Mouse (Mus musculus) kidney, postnatal 0 days (tissue): Measurements from ENCODE around the gene Pi4ka. TPM values are rescaled to one million over a fixed set of nuclear protein-coding genes. Genes with fewer than 3 reads are reported as not detected.

ENCODE experiments used
- ATAC-seq: fragments of 200-750 bp; cut with Nextera tagmentation; replicated peaks from 2 replicates; pipeline ENCODE4 v1.8.0; 2017; ENCODE audit warnings: low read depth, moderate number of reproducible peaks, moderate TSS enrichment, moderate library complexity; ENCODE audit not compliant: low FRiP score
- DNase-seq: peaks from one replicate; pipeline ENCODE4 v3.0.0-alpha.2; 2016; ENCODE audit warnings: low spot score
- H3K27ac ChIP-seq: fragments of 300-500 bp; sonication (generic); 2 replicates; pipeline ENCODE4 v1.5.1; 2014; ENCODE audit warnings: mild to moderate bottlenecking
- H3K27me3 ChIP-seq: fragments of 300-500 bp; sonication (generic); 2 replicates; pipeline ENCODE4 v1.6.1; 2014; ENCODE audit warnings: low read length, mixed read lengths; ENCODE audit not compliant: insufficient read depth
- H3K36me3 ChIP-seq: fragments of 300-500 bp; sonication (generic); 2 replicates; pipeline ENCODE4 v1.6.1; 2014; ENCODE audit warnings: low read length, mixed read lengths; ENCODE audit not compliant: insufficient read depth
- H3K4me1 ChIP-seq: fragments of 300-500 bp; sonication (generic); replicated peaks from 2 replicates; pipeline ENCODE4 v1.6.1; 2014; ENCODE audit warnings: antibody characterized with exemption, low read length, mixed read lengths; ENCODE audit not compliant: insufficient read depth
- H3K4me2 ChIP-seq: fragments of 300-500 bp; sonication (generic); 2 replicates; pipeline ENCODE4 v1.6.1; 2014; ENCODE audit warnings: mild to moderate bottlenecking, low read length, moderate library complexity, mixed read lengths
- H3K4me3 ChIP-seq: fragments of 300-500 bp; sonication (generic); replicated peaks from 2 replicates; pipeline ENCODE4 v1.5.1; 2014; ENCODE audit warnings: low read depth, low read length
- H3K9ac ChIP-seq: fragments of 300-500 bp; sonication (generic); 2 replicates; pipeline ENCODE4 v1.6.1; 2014; ENCODE audit warnings: low read depth, low read length
- H3K9me3 ChIP-seq: fragments of 300-500 bp; sonication (generic); replicated peaks from 2 replicates; pipeline ENCODE4 v1.6.1; 2016; ENCODE audit warnings: low read length, inconsistent platforms, mixed read lengths
- CTCF ChIP-seq: IDR thresholded peaks from 2 replicates; pipeline ENCODE4 v1.5.1; 2016; ENCODE audit warnings: antibody characterized with exemption, low read depth, mild to moderate bottlenecking, moderate library complexity
- WGBS: fragments of 180-500 bp; shearing (Covaris S2); extraction: QIAGEN DNeasy Blood & Tissue Kit; methylation state at CpG from one replicate; pipeline ENCODE4 v1.1.7; 2014; 5-methylcytosine and 5-hydroxymethylcytosine counted together
- polyA plus RNA-seq: library from polyadenylated mRNA; unstranded; fragments of >200 nt; fragmentation: Nextera tagmentation; extraction: Ambion mirVana; gene quantifications from 2 replicates; pipeline ENCODE4 v1.2.1, GENCODE M21; 2015

The Pi4ka gene
- polyA plus RNA-seq, 1 experiment from 2014 or later, result 27.3 TPM

DNA sequence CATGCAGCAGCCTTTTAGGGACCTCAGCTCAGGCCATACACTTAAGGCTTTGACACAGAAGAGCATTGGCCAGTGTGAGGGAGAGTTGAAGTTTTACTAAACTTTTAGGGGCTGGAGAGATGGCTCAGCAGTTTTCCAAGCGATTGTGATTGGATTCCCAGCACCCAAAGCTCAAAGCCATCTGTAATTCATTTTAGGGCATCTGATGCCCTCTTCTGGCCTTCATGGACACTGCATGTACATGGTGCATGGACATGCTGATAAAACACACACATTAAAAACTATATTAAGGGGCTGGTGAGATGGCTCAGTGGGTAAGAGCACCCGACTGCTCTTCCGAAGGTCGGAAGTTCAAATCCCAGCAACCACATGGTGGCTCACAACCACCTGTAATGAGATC lies 135.0 kb downstream of the Pi4ka start:
- 73% methylated on average over 4 of the region's 4 CpGs for WGBS
- Histone ChIP-seq H3K27ac (no peak overlapping the region), H3K4me2 (no peak overlapping the region), H3K36me3 (no peaks in the 10 kb centered on the region), H3K4me1 (no peaks in the 10 kb centered on the region), H3K4me3 (no peak overlapping the region), H3K9me3 (no peaks in the 10 kb centered on the region; the same call in 1 of the 2 replicates), H3K27me3 (no peaks in the 10 kb centered on the region), H3K9ac (no peak overlapping the region)
- DNase-seq (no peak), ATAC-seq (no peak)
- peak; percentile 57 for TF ChIP-seq CTCF

DNA sequence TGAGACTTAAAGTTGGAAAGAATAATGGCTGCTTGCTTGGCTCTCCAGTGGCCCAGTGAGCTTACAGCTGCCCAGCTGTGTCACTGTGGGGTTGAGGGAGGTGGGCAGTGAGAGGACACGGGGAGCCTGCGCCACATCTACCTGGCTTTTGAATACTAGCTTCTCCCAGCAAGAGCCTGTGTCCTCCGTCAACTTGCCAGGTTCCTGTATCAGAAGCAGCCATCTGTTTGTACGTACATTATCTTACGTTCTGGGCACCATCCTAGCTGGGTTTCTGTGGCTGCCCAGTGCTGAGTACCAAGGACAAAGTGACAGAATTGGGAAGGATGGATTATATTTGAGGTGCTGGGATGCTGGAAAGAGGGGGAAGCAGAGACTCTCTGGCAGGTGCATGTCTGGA lies 136.2 kb downstream of the Pi4ka start:
- WGBS, result 86% methylated on average over 5 of the region's 5 CpGs
- Histone ChIP-seq H3K36me3 (no peaks in the 10 kb centered on the region), H3K9ac (no peak overlapping the region), H3K4me3 (no peak overlapping the region), H3K27me3 (no peaks in the 10 kb centered on the region), H3K27ac (no peak overlapping the region), H3K4me1 (no peaks in the 10 kb centered on the region), H3K4me2 (no peak overlapping the region), H3K9me3 (no peaks in the 10 kb centered on the region; the same call in 1 of the 2 replicates)
- no peak for TF ChIP-seq CTCF
- DNase-seq, result no peak
- no peak for ATAC-seq

DNA sequence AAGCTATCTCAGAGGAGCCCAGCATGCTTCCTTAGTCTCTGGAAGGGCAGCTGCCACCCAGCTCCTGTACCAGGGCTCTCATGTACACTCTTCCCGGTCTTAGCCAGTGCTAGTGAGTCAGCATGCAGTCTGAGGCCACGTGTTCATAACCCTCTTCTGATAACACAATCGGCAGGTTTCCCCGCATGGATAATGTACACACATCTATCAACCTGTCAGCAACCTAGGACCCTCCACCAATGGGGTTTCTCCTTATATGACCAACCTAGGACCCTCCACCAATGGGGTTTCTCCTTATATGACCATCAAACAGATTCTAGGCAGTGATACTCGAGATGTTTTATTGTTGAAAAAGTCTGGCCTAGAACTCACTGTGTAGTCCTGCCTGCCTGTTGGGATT lies 138.2 kb downstream of the Pi4ka start:
- no peaks in the 10 kb centered on the region for H3K27me3 ChIP-seq
- no peaks in the 10 kb centered on the region for H3K36me3 ChIP-seq
- no peaks in the 10 kb centered on the region; the same call in 1 of the 2 replicates for H3K9me3 ChIP-seq
- no peak overlapping the region for H3K4me2 ChIP-seq
- no peaks in the 10 kb centered on the region for H3K4me1 ChIP-seq
- TF ChIP-seq CTCF, result no peak
- no peak overlapping the region for H3K4me3 ChIP-seq
- 55% methylated on average over 5 of the region's 5 CpGs for WGBS
- H3K27ac ChIP-seq, result no peak overlapping the region
- DNase-seq (no peak), ATAC-seq (no peak; the same call in 1 of the 2 replicates)
- no peak overlapping the region for H3K9ac ChIP-seq

DNA sequence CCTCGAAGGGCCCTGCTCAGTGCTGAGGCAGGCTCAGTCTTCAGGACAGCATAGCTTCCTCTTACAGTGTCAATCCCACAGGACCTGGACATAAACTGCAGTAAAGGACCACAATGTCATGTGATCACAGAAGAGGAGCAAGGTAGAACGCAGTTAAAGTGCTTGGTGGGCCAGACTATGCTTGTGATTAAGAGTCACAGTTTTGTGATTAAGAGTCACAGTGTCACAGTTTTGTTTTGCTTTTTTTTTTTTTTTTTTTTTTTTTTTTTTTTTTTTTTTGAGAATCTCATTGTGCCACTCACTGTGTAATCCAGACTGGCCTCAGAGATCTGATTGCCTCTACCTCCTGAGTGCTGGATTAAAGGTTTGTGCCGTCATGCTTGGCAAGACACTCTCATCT lies 140.0 kb downstream of the Pi4ka start:
- no peak for DNase-seq
- TF ChIP-seq CTCF, result no peak
- no peaks in the 10 kb centered on the region for H3K4me1 ChIP-seq
- no peak overlapping the region for H3K4me2 ChIP-seq
- H3K4me3 ChIP-seq, result no peak overlapping the region
- no peak overlapping the region for H3K27ac ChIP-seq
- WGBS, result 70% methylated on average over 3 of the region's 3 CpGs
- no peaks in the 10 kb centered on the region; the same call in 1 of the 2 replicates for H3K9me3 ChIP-seq
- no peaks in the 10 kb centered on the region for H3K27me3 ChIP-seq
- H3K36me3 ChIP-seq, result no peaks in the 10 kb centered on the region
- no peak overlapping the region for H3K9ac ChIP-seq
- no peak for ATAC-seq

DNA sequence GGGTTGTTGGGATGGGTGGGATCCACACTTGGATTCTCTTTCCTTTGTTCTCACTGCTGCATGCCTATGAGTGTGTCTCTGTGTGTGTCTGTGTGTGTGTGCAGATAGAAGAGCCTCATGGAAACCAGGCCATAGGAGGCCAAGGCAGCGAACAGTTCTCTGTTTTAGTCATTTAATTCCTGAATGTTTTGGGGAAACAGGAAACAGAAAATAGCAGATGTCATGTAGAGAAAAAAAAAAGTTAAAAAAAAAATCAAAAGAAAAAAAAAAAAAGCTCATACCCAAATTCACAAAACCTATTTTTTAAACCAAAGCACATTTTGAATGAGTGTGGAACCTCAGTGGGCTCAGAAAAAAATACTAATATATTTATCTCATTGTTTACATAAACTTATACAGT lies 144.8 kb downstream of the Pi4ka start:
- no peaks in the 10 kb centered on the region for H3K27me3 ChIP-seq
- H3K4me3 ChIP-seq, result no peak overlapping the region
- H3K4me1 ChIP-seq, result no peaks in the 10 kb centered on the region
- no peak overlapping the region for H3K9ac ChIP-seq
- no peak for ATAC-seq
- no peak for DNase-seq
- no peak overlapping the region for H3K4me2 ChIP-seq
- no peak for TF ChIP-seq CTCF
- H3K9me3 ChIP-seq, result no peaks in the 10 kb centered on the region
- peaks cover 20% of the 10 kb centered on the region for H3K36me3 ChIP-seq
- no peak overlapping the region for H3K27ac ChIP-seq
- WGBS, result 86% methylated on average over 1 of the region's 1 CpGs

DNA sequence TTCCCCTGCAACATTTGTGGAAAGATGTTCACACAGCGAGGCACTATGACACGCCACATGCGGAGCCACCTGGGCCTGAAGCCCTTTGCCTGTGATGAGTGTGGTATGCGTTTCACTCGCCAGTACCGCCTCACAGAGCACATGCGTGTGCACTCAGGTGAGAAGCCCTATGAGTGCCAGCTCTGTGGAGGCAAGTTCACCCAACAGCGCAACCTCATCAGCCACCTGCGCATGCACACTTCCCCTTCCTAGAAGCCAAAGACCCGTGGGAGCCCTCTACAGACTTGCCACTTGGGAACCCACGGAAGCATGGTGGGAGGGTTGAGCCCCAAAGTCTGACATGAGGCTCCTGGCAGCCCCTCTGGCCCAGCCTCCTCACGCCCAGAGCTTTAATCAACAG lies 147.2 kb downstream of the Pi4ka start:
- TF ChIP-seq CTCF, result no peak
- WGBS, result 90% methylated on average over 12 of the region's 12 CpGs

DNA sequence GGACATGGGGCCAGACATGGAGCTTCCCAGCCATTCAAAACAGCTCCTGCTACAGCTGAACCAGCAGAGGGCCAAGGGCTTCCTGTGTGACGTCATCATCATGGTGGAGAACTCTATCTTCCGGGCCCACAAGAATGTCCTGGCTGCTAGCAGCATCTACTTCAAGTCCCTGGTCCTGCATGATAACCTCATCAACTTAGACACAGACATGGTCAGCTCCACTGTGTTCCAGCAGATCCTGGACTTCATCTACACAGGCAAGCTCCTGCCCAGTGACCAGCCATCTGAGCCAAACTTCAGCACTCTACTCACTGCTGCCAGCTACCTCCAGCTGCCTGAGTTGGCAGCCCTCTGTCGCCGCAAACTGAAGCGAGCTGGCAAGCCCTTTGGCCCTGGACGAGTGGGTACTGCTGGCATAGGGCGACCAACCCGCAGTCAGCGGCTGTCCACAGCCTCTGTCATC lies 148.7 kb downstream of the Pi4ka start:
- Histone ChIP-seq H3K4me3 (no peak overlapping the region), H3K4me2 (no peak overlapping the region), H3K9ac (no peak overlapping the region), H3K9me3 (no peaks in the 10 kb centered on the region), H3K27ac (no peak overlapping the region; the same call in 1 of the 2 replicates), H3K27me3 (no peaks in the 10 kb centered on the region), H3K36me3 (peaks cover 20% of the 10 kb centered on the region), H3K4me1 (peaks cover 5% of the 10 kb centered on the region; the same call in 1 of the 2 replicates)
- DNase-seq (no peak), ATAC-seq (no peak)
- 86% methylated on average over 9 of the region's 9 CpGs for WGBS
- TF ChIP-seq CTCF, result peak; percentile 32; the same call in 1 of the 2 replicates

More for the DNA sequence above, 147.2 kb downstream of the Pi4ka start:
- ATAC-seq (no peak), DNase-seq (no peak)
- Histone ChIP-seq H3K27ac (no peak overlapping the region), H3K27me3 (no peaks in the 10 kb centered on the region), H3K9ac (no peak overlapping the region), H3K4me1 (peaks cover 4% of the 10 kb centered on the region; the same call in 1 of the 2 replicates), H3K4me2 (no peak overlapping the region), H3K36me3 (peaks cover 20% of the 10 kb centered on the region), H3K9me3 (no peaks in the 10 kb centered on the region), H3K4me3 (no peak overlapping the region)
